Mouse (Mus musculus) forebrain, embryonic 15.5 days (tissue): ENCODE results near the gene Rsad2. TPM values are rescaled to one million over a fixed set of nuclear protein-coding genes. Genes with fewer than 3 reads are reported as not detected.
"Not testable (repeated sequence)": the region's sequence is repeated elsewhere in the genome, so short reads cannot be mapped to it uniquely, and the experiment has no call there.

Source experiments
- ATAC-seq: fragments of 200-750 bp; cut with Nextera tagmentation; replicated peaks from 2 replicates; pipeline ENCODE4 v1.8.0; 2017; ENCODE audit warnings: mild to moderate bottlenecking, moderate TSS enrichment, moderate library complexity
- H3K27ac ChIP-seq: fragments of 300-500 bp; sonication (generic); replicated peaks from 2 replicates; pipeline ENCODE4 v1.5.1; 2015; ENCODE audit warnings: mild to moderate bottlenecking, inconsistent platforms
- H3K27me3 ChIP-seq: fragments of 300-500 bp; sonication (generic); 2 replicates; pipeline ENCODE4 v1.6.1; 2015; ENCODE audit warnings: inconsistent platforms
- H3K36me3 ChIP-seq: fragments of 300-500 bp; sonication (generic); 2 replicates; pipeline ENCODE4 v1.6.1; 2015; ENCODE audit warnings: mild to moderate bottlenecking, inconsistent platforms
- H3K4me1 ChIP-seq: fragments of 300-500 bp; sonication (generic); 2 replicates; pipeline ENCODE4 v1.6.1; 2015; ENCODE audit warnings: inconsistent platforms
- H3K4me2 ChIP-seq: fragments of 300-500 bp; sonication (generic); replicated peaks from 2 replicates; pipeline ENCODE4 v1.6.1; 2015; ENCODE audit warnings: mild to moderate bottlenecking, inconsistent platforms
- H3K4me3 ChIP-seq: fragments of 300-500 bp; sonication (generic); 2 replicates; pipeline ENCODE4 v1.5.1; 2015; ENCODE audit warnings: mild to moderate bottlenecking, inconsistent platforms
- H3K9ac ChIP-seq: fragments of 300-500 bp; sonication (generic); replicated peaks from 2 replicates; pipeline ENCODE4 v1.6.1; 2015; ENCODE audit warnings: mild to moderate bottlenecking, inconsistent platforms
- H3K9me3 ChIP-seq: fragments of 300-500 bp; sonication (generic); 2 replicates; pipeline ENCODE4 v1.6.1; 2016; ENCODE audit warnings: inconsistent platforms
- WGBS: fragments of 180-500 bp; shearing (Covaris S2); methylation state at CpG from one replicate; pipeline ENCODE4 v1.1.7; 2015; ENCODE audit warnings: mixed read lengths; 5-methylcytosine and 5-hydroxymethylcytosine counted together
- polyA plus RNA-seq: library from polyadenylated mRNA; unstranded; fragments of >200 nt; fragmentation: Nextera tagmentation; extraction: Ambion mirVana; gene quantifications from 2 replicates; pipeline ENCODE4 v1.2.1, GENCODE M21; 2015

The Rsad2 gene
- polyA plus RNA-seq, 1 experiment from 2014 or later, result 0.43 TPM

DNA sequence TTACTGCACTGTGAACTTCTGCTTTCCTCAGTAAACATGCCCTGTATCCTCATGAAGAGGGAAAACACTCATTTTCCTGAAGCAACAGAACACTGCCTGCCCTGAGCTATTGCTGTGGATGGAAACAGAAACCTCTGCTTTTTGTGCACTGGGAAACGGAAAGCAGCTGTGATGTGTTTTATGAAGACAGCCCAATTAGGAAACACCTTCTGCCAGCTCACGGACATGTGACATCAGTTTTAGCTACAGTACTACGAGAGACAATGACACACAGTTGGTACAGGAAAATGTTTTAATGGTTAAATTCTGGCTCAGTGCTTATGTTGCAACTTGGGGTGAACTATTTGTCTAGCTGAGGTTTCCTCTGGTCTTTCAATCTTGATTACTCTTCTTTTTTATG is 16.9 kb downstream of the Rsad2 start:
- H3K4me1 ChIP-seq, result no peaks in the 10 kb centered on the region
- no peak overlapping the region for H3K9ac ChIP-seq
- H3K4me3 ChIP-seq, result no peak overlapping the region
- H3K36me3 ChIP-seq, result no peaks in the 10 kb centered on the region
- no peaks in the 10 kb centered on the region for H3K27me3 ChIP-seq
- H3K9me3 ChIP-seq, result no peaks in the 10 kb centered on the region
- H3K27ac ChIP-seq, result no peak overlapping the region
- ATAC-seq, result no peak
- H3K4me2 ChIP-seq, result no peak overlapping the region
- WGBS, result 62% methylated on average over 3 of the region's 3 CpGs

DNA sequence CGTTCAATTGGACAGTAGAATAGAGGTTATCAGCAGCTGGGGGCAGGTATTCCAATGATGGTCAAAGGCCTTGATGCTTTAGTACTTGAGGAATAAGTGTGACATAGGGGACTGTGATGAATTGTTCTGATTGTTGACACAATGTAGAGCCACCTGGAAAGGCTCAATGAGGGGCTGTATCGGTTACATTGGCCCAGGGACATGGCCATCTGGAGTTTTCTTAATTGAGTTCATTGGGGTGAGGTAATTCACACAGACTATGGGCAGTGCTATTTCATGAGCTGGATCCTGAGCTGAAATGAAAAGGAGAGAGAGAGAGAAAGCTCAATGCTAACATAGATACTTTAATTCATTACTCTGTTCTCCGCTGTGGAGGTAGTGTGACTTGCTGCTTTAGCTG is 18.3 kb downstream of the Rsad2 start:
- WGBS, result 67% methylated on average over 3 of the region's 3 CpGs
- no peak overlapping the region for H3K4me3 ChIP-seq
- H3K27me3 ChIP-seq, result no peaks in the 10 kb centered on the region
- no peak overlapping the region for H3K4me2 ChIP-seq
- H3K36me3 ChIP-seq, result no peaks in the 10 kb centered on the region
- H3K9me3 ChIP-seq, result no peaks in the 10 kb centered on the region
- ATAC-seq, result 0 out of 2 replicates have a peak, but pooled peaks have one; percentile 23
- no peaks in the 10 kb centered on the region for H3K4me1 ChIP-seq
- H3K9ac ChIP-seq, result no peak overlapping the region
- no peak overlapping the region for H3K27ac ChIP-seq

DNA sequence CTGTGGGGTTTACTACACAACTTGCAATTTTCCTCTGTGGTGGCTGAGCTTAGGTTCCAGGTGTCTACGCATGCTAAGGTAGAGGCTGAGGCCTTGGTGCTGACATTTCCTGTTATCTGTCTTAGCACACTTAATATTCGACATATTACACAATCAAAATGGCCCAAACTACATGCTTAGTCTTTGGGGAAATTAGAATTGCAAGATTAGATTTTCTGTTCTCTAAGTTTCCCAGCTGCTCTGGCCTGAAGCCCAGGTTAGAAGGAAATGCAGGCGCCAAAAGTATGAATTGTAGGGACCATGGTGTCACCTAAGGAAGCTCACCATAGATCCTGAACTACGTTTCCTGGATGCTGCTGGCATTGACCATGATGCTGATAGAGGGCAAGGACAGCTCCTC is 19.9 kb downstream of the Rsad2 start:
- Histone ChIP-seq H3K4me2 (no peak overlapping the region), H3K9me3 (no peaks in the 10 kb centered on the region), H3K9ac (no peak overlapping the region), H3K4me3 (no peak overlapping the region), H3K36me3 (no peaks in the 10 kb centered on the region), H3K27me3 (no peaks in the 10 kb centered on the region), H3K27ac (no peak overlapping the region), H3K4me1 (no peaks in the 10 kb centered on the region)
- 91% methylated on average over 4 of the region's 4 CpGs for WGBS
- no peak for ATAC-seq

DNA sequence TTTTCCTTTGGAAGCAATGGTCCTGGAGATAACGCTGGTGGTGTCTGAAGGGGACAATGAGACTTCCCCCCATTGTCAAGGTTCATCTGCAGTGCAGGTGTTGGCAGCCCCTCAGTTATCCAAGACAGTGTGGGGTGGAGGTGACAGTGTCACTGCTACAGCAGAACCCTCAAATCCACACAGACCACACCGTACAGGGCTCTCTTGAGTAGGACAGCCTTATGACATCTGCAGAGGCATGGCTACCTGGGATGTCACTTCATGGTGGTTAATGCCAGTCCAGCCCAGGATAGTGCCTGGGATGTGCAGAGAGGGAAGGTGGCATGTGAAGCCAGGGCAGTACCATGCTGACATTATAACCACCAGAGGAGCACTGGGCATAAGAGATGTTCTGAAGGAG is 27.5 kb downstream of the Rsad2 start:
- 86% methylated on average over 2 of the region's 2 CpGs for WGBS
- H3K27ac ChIP-seq, H3K4me1 ChIP-seq, ATAC-seq, H3K4me3 ChIP-seq, H3K27me3 ChIP-seq, H3K9ac ChIP-seq, H3K9me3 ChIP-seq, H3K36me3 ChIP-seq, H3K4me2 ChIP-seq: not testable (repeated sequence)

DNA sequence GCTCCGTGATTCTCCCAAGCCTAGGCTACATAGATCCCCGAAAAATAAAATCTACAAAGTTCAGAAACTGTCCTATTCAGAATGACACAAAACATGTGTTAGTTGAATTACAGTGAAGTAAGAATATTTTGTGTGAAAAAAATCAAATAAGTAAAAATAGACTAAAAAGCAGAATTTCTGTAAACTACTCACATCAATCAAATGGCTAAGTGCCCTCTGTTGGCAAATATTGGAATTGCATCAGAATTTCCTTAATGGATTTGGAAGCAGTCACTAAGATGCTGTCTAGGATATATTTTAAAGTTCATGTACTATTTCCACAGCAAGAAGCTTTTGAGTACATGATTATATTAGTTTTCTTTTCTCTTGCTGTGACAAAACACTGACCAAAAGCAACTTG is 31.4 kb downstream of the Rsad2 start:
- Histone ChIP-seq H3K4me2 (no peak overlapping the region), H3K4me1 (no peaks in the 10 kb centered on the region), H3K4me3 (no peak overlapping the region), H3K9ac (no peak overlapping the region), H3K27me3 (no peaks in the 10 kb centered on the region), H3K9me3 (no peaks in the 10 kb centered on the region), H3K27ac (no peak overlapping the region), H3K36me3 (no peaks in the 10 kb centered on the region)
- no peak for ATAC-seq
- 92% methylated on average over 2 of the region's 2 CpGs for WGBS

DNA sequence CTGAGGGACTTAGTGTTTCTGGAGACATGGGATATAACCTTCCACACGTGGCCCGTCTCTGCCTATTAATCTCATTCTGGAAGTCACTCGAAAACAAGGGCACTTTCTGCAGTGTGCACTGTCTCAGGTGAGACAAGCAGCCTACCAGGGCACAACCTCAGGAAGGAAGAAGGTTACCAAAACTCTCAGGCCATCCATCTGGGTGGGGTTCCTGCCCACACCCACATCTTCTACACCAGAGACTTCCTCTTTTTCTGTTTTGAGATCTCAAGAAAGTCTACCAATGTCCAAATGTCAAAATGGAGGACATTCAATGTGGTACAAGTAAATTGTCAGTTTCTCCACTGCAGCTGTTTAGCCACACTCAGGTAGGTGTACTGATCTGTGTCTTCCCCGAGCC is 37.9 kb downstream of the Rsad2 start:
- no peak overlapping the region for H3K4me3 ChIP-seq
- 83% methylated on average over 4 of the region's 4 CpGs for WGBS

DNA sequence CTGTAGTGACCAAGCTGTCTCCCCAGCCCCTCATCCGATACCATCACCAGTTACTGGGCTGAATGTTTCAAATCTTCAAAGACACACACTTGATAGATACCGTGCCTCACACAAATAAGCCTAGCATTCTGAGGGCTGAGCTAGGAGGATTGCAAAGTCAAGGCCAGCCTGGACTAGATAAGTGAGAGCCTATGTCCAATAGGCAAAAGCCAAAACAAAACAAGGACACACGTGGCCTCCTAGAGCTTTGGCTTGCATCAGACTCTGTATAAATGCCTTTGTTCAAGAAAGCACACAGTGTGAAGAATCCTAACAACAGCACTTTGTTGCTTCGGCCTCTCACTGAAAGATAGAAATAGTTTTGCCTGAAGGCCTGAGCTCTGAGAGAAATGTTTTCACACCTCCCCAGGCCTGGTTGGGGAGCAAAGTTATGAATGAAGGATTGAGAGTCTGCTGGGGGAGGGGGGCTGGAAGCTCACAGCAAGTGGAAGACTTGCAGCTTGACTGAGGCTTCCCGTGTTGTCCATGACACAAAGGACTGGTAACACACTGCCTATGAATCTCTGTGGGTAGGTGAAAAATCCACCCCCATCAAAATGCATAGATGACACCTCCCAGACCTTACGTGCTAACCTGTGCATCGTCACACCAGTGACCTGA is 39.5 kb downstream of the Rsad2 start:
- Histone ChIP-seq H3K9me3 (no peaks in the 10 kb centered on the region), H3K27ac (no peak overlapping the region), H3K9ac (no peak overlapping the region), H3K36me3 (no peaks in the 10 kb centered on the region), H3K27me3 (no peaks in the 10 kb centered on the region), H3K4me2 (no peak overlapping the region), H3K4me3 (no peak overlapping the region), H3K4me1 (peaks cover 29% of the 10 kb centered on the region)
- WGBS, result 69% methylated on average over 7 of the region's 7 CpGs
- ATAC-seq, result no peak

More for the DNA sequence above, 37.9 kb downstream of the Rsad2 start:
- Histone ChIP-seq H3K27ac (no peak overlapping the region), H3K36me3 (no peaks in the 10 kb centered on the region), H3K9ac (no peak overlapping the region), H3K4me2 (no peak overlapping the region), H3K9me3 (no peaks in the 10 kb centered on the region), H3K4me1 (peaks cover 14% of the 10 kb centered on the region), H3K27me3 (no peaks in the 10 kb centered on the region)
- ATAC-seq, result no peak

DNA sequence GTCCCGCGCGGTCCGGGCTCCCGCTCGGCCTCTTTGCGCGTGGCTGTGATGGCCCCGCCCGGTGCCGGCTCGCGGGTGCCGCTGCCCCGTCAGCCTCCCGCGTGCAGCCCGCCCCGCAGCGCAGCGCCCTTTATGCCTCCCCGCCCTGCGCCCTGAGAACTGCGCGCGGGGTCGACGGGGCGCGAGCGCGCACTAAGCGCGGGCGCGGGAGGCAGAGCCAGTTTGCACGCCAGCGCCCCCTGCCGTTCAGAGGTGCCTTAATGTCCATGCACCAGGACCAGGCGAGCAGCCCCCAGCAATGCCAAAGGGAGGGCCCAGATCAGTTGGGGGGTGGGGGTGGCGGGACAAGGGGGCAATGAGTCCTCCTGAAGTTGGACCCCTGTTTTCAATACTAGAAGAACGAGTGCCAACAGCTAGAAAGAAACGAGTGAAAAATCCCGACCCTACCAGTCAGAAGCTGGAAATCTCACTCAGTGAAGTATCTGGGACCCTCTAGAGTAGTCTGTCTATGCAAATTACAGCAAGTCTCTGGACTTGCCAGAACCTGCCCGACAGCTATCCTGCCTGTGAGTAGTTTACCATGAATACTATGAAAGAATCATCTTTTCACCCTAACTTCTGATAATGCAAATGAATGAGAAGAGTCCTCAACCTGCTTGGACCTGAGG is 41.0 kb downstream of the Rsad2 start, which contains the start of gene Rnf144a:
Rnf144a (minus strand) TSS at position 151 of the 668 bp plus-strand sequence.
- Histone ChIP-seq H3K4me3 (peak within 1 kb of the TSS; percentile 96), H3K4me1 (peaks cover 41% of the 10 kb centered on the region), H3K27me3 (no peaks in the 10 kb centered on the region), H3K36me3 (no peaks in the 10 kb centered on the region), H3K4me2 (peak within 1 kb of the TSS; percentile 83), H3K27ac (peak within 1 kb of the TSS; percentile 85), H3K9me3 (no peaks in the 10 kb centered on the region), H3K9ac (peak within 1 kb of the TSS; percentile 99)
- peak; percentile 93 for ATAC-seq
- WGBS, result 1% methylated on average over 44 of the region's 45 CpGs

DNA sequence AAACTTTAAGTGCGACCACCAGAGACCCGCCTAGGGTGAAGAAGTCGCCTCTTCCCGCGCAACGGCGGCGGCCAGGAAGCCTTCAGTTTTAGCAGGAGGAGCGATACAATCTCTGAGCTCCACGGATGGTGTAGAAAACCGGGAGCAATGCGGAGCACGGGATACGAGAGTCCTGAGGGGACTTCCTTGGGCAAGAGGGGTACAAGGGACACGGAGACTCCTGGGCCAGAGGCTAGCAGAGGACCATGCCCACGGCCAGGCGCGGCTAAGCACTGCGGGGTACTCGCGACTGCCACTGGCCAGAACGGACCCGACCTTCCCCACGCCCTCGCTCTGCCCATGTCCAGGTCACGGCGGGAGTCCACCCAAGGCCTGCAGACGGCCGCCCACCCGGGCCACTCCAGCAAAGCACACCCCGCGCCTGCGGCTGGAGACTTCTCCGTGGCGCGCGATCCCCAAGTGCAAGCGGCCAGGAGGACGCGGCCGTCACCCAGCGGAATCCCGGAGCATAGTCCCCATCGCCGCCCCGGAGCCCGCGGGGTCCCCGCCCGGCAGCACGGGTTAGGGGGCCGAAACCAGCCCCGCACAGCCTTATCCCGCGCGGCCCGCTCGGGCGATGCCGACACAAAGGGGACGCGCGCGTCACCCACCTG is 41.7 kb downstream of the Rsad2 start:
- Histone ChIP-seq H3K9ac (peak overlapping the region; percentile 99), H3K27ac (peak overlapping the region; percentile 85), H3K4me1 (peaks cover 43% of the 10 kb centered on the region), H3K9me3 (no peaks in the 10 kb centered on the region), H3K36me3 (no peaks in the 10 kb centered on the region), H3K27me3 (no peaks in the 10 kb centered on the region), H3K4me2 (peak overlapping the region; percentile 83), H3K4me3 (peak overlapping the region; percentile 96)
- WGBS, result under 1% methylated on average over 59 of the region's 64 CpGs
- peak; percentile 83 for ATAC-seq

DNA sequence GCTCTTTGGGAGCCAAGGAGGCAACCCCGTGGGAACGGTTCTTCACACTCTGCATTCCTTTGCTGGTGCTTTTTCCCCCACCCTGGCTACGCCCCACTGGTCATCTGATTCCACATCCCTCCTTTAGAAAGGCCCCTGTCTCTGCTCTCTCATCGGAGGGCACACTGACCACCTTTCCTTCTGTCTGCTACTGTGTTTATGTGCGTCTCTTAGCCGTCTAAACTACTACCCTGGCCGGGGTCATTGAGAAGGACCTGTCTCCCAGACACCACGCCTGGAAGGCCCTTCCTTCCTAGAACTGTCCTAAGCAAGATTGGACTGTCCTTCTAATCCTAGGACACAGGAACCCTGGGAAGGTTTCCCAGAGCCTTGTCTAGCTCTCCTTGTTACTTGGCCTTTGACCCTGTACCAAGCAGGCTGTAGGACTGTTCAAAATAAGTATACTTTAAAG is 42.3 kb downstream of the Rsad2 start:
- no peaks in the 10 kb centered on the region for H3K27me3 ChIP-seq
- H3K9ac ChIP-seq, result peak overlapping the region; percentile 99
- no peaks in the 10 kb centered on the region for H3K36me3 ChIP-seq
- peak overlapping the region; percentile 83 for H3K4me2 ChIP-seq
- H3K4me1 ChIP-seq, result peaks cover 43% of the 10 kb centered on the region
- H3K4me3 ChIP-seq, result peak overlapping the region; percentile 96
- no peaks in the 10 kb centered on the region for H3K9me3 ChIP-seq
- no peak; the same call in 1 of the 2 replicates for ATAC-seq
- no peak overlapping the region for H3K27ac ChIP-seq
- WGBS, result 4% methylated on average over 8 of the region's 8 CpGs

DNA sequence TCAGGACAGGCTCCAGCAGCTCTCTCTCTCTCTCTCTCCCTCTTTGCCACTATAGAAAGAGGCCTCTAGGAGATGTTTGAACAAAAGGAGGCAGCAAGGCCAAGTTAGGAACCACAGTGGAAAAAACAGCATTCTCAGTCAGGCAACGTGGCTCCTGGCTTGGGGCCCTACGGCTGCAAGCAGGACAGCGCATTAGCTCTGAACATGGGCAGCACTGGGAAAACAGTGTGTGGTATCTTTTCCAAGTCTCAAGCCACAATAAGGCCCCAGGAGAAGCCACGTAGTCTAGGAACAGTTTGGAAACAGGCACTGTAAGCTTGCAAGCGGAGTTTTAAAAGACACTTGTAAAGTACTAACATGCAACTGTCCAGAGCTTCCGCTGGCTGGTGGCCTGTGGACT is 43.5 kb downstream of the Rsad2 start:
- Histone ChIP-seq H3K4me2 (peak overlapping the region; percentile 83), H3K9ac (peak overlapping the region; percentile 7; the same call in 1 of the 2 replicates), H3K4me3 (peak overlapping the region; percentile 96), H3K4me1 (peaks cover 50% of the 10 kb centered on the region), H3K36me3 (no peaks in the 10 kb centered on the region; the same call in 1 of the 2 replicates), H3K27ac (no peak overlapping the region), H3K9me3 (no peaks in the 10 kb centered on the region), H3K27me3 (no peaks in the 10 kb centered on the region)
- 43% methylated on average over 6 of the region's 6 CpGs for WGBS
- no peak for ATAC-seq

DNA sequence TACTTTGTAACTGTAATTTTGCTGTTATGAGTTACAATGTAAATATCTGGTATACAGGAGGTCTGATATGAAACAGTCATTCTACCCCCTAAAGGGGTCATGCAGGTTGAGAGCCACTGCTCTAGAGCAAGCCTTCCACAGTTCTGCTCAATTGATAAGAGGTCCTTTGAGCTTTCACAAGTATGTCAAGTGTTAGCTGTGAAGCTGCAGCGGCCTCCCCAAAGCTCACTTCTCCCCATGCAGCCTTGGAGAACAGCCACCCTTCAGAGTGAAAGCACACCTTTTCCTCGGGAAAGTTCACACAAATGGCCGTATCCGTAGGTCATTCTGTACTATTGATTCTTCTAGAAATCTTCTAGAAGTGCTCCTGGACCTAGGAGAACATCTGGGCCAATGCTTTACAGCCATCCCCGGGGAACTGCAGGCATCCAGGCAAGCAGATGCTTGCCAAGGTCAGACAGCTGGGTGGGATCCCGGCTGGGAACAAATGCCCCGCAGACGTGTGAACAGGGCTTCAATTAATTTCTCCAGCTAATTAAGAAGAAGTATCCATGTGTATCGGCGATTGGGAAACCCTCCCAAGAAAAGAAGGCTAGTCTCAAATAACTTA is 44.3 kb downstream of the Rsad2 start:
- Histone ChIP-seq H3K27ac (no peak overlapping the region), H3K4me1 (peaks cover 50% of the 10 kb centered on the region), H3K27me3 (no peaks in the 10 kb centered on the region), H3K9me3 (no peaks in the 10 kb centered on the region), H3K9ac (no peak overlapping the region), H3K4me2 (peak overlapping the region; percentile 83), H3K36me3 (no peaks in the 10 kb centered on the region; the same call in 1 of the 2 replicates), H3K4me3 (peak overlapping the region; percentile 96; the same call in 1 of the 2 replicates)
- ATAC-seq, result no peak
- WGBS, result 40% methylated on average over 10 of the region's 10 CpGs
